Mouse (Mus musculus) lung, postnatal 0 days (tissue): ENCODE data around the gene Ppp6r1.

Experiments
- CTCF ChIP-seq: IDR thresholded peaks from 2 replicates; pipeline ENCODE4 v1.5.1; 2016; ENCODE audit warnings: antibody characterized with exemption, mild to moderate bottlenecking
- EP300 ChIP-seq: IDR thresholded peaks from 2 replicates; pipeline ENCODE4 v1.6.1; 2016; ENCODE audit warnings: antibody characterized with exemption, mild to moderate bottlenecking, control low read depth

GRCm38 (mm10) chr7:4671956-4672355 lies 13.1 kb upstream of the Ppp6r1 start:
- no peak for TF ChIP-seq CTCF
- peak; percentile 52; the same call in 1 of the 2 replicates for TF ChIP-seq EP300
